Mouse (Mus musculus): ENCODE measurements around the gene Gna13.

Gene Gna13

DNA sequence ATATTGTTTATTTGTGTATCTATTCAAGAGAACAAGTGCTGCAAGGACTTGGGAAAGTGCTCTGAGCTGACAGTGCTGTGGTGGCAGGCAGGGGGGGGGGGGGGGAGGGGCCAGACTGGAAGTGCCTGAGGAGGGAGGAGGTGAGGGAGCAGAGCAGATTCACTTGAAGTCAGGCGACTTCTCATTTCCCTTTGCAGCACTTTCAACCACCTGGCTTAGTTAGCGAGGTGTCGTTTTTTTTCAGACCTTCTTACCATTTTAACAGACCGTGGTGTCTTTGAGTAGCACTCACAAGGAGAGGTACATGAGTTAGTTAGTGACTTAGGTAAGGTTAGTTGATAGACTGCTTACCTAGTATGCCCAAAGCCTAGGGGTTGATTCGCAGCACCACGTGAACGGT lies 12.8 kb downstream of the Gna13 start:
- no peak for DNase-seq (ENCODE audit: low spot score)

DNA sequence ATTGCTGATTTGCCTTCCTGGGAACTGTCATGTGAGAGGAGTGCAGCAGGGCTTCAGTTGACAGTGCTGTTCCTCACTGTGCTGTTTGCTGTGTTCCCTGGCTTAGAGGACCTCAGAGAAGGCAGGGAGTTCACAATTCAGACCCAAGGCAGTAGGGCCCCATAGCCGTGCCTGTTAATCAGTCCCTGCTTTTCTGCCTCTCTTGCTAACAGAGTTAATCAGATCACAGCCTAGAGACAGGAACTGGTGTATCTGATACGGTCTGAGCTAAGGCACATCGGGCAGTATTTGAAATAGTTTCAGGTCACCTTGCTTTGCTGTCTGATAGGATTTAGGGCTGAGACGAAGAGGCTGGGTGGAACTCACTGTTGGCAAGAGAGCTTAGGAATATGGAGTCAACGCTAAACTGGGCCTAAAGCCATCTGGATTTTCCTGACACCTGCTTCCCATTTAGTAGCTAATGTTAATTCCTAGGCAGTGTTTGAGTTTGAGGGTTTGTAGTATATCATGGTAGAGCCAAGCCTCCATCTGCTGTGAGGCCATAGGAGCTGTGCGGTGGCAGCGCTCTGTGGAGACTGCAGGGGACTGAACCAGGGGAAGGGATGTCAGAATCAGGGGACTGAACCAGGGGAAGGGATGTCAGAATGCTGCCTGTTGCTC lies 14.0 kb downstream of the Gna13 start:
- no peak for DNase-seq (ENCODE audit: low spot score)

DNA sequence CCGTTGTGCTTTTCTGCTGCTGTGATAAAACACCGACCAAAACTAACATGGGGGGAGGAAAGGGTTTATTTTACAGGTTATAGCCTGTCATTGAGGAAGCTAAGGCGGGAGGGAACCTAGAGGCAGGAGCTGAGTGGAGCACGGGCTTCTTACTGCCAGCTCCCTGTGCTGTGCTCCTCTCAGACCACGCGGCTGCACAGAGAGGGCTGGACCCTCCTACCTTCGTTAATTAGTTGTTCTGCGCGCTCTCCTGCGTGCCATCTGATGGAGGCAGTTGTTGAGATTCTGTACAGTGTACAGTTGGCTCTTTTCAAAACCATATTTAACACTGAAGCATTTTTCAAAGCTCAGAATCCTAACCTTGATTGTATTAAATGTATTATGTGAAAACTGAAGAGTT lies 14.8 kb downstream of the Gna13 start:
- DNase-seq (ENCODE audit: low spot score): no peak

DNA sequence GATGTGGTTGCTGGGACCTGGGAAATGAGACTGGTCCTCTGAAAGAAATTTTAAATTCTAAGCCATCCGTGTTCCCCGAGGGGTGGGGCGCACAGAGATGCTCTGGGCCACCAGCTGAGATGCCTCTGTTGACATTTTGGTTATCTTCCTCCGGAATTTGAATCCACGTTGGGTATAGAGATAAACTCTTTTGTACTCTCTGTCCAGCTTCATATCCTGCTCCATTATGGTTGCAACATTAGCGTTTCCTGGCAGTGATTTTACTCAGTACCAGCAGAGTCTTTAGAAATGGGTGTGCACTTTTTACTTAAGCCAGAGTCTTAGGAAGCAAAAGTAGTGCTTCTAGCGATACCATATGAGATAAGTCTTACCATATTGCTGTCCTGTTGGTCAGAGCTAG lies 15.4 kb downstream of the Gna13 start:
- no peak for DNase-seq (ENCODE audit: low spot score)

DNA sequence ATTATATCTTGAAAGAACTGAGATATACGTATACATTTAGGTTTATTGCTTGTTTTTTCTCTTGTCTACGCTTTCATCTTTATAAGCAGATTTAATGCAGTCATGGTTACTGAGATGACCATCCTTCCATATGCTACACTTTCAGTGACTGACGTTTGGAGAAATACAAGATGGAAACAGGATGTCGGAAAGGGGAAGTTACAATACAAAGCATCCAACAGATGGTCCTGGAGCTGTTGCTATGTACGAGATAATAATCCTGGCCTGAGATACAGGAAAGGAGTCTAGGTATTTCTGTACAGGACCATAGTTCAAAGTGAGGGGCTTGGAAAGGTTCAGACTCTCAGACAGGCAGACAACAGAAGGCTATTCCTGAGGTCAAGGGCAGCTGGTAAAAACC lies 18.0 kb downstream of the Gna13 start:
- no peak for DNase-seq (ENCODE audit: low spot score)

DNA sequence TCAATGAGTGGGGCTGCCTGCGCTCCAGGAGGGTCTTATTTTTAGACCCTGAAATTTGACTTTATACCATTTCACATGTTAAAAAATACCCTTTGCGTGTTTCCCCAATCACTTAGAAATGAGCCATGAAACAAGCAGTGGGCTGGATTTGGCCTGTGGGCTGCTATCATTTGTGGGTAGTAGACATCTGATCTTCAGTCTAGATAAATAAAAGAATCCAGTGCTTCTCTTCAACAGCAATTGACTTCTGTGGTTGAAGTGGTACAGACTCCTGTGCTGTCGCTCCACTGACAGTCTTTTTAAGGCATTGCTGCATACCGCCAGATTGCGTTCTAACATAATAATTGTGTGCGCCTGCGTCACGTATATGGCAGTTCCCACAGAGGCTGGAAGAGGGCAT lies 22.7 kb downstream of the Gna13 start:
- no peak for DNase-seq (ENCODE audit: low spot score)

DNA sequence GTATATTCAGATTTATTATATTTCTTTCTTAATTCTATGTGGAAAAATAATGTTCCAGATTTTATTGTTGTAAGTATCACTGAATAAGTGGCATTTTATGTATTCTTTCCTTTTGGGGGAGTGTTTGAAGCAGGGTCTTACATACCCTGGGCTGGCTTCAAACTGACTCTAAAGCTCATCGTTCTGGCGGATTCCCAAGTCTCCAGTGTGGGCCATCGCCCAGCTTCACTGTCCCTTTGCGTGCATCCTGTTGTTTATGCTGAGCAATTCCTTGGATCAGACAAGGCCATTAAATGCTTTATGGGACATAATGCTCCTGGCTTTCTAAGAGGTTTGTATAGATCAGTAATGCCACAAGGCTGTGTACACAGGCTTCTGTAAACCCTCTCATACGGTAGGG lies 26.4 kb downstream of the Gna13 start:
- no peak for DNase-seq (ENCODE audit: low spot score)

DNA sequence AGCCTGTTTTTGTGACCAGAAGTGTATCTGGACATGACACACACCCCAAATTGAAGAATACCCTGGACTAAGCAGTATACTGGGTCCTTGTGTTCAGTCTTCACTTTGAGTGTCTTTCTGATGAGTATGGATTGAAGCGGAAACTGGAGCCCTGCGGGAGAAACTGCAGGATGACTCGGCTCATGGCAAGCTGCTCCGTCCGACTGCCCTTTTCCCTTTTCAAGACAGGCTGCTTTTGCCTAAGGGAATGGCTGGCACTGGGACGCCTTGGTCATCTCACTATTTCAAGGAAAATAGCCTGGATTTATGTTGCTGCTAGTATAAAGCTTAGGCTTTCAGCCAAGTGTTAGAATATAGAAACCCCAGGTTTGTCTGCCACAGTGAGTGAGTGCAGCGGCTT lies 28.6 kb downstream of the Gna13 start:
- DNase-seq (ENCODE audit: low spot score): no peak

DNA sequence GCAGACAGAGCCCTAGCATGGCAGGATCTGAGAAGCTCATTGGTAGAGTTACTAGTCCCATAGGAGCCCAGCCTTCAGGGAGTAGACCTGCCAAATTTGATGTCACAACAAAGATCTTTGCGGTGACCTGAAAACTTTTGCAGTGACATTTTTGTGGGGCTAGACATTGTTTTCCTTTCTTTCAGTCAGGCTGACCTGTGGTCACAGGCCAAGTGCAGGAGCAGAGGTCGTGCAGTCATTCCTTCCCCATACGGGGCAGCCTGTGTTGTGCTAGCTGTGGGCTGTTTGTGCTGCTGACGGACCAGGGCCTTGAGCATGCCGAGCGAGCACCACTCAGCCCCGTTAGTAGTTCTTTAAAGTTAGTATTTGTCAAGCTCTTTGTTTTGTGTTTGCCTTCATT lies 29.1 kb downstream of the Gna13 start:
- no peak for DNase-seq (ENCODE audit: low spot score)

DNA sequence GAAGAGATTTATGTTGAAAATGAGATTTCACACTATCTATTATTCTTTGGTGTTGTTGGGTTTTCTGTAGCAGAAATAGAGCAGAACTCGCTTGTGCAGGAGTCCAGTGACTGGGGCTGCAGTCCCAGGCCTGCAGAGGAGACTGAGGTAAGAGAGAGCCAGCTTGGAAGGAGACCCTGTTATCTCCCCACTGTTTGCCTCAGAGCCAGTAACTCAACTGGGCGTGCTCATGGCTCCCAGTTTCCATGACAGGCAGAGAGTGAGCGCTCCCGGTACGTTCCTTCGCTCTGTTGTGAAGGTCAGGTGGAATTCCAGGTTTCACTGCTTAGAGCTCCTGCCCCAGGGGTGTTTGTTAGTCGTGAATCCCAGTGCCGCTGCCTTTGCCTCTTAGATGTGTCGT lies 30.0 kb downstream of the Gna13 start:
- DNase-seq (ENCODE audit: low spot score): no peak

DNA sequence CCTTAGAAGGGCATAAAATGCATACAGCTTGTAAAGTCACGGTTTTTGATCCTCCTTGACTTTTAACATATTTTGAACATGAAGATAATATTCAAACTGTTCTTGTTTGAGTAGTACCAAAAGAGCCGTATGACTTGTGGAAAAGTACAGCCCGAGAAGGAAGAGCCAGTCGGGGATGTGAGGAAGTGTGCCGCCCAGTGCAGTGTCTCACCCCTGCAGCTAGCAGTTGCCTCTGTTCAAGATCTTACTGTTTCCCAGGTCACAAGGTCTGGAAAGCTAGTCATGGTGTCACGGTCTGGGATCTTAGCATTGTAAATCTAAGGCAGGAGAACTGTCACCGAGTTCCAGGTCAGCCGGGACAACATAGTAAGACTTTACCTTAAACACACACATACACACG lies 32.1 kb downstream of the Gna13 start:
- DNase-seq (ENCODE audit: low spot score): no peak

DNA sequence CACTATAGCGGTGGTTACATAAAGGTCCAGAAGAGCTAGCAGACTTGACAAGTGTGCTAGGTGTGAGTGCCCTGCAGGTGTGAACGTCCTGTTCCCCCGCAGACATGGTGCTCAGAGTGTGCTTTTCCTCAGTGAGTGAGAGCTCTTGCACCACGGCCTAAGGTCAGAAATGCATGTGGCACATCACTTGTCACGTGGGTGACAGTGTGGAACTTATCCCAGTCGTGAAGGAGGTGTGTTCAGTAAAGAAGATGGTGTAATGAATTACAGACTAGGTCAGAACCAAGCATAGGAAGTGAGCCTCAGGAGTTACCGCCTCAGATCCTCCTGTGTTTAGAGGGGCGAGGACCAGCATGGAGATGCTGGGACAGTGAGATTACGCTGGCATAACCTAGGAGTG lies 32.7 kb downstream of the Gna13 start:
- DNase-seq (ENCODE audit: low spot score): no peak

DNA sequence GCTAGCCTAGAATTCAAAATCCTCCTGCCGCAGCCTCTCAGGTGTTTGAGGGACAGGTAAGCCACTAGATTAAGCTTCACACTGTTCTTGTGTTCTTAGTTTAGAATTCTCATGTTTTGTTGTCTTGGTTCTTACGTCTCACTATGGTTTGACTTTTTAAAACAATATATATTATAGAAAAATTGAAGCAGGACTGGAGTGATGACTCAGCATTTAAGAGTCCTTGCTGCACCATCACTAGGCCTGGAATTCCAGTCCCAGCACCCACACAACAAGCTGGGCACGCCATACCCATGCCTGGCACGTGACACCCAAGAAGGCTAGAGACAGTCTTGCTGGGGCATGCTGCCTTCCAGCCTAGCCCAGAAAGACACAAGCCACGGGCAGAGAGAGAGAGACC lies 43.8 kb downstream of the Gna13 start:
- no peak for DNase-seq (ENCODE audit: low spot score)

DNA sequence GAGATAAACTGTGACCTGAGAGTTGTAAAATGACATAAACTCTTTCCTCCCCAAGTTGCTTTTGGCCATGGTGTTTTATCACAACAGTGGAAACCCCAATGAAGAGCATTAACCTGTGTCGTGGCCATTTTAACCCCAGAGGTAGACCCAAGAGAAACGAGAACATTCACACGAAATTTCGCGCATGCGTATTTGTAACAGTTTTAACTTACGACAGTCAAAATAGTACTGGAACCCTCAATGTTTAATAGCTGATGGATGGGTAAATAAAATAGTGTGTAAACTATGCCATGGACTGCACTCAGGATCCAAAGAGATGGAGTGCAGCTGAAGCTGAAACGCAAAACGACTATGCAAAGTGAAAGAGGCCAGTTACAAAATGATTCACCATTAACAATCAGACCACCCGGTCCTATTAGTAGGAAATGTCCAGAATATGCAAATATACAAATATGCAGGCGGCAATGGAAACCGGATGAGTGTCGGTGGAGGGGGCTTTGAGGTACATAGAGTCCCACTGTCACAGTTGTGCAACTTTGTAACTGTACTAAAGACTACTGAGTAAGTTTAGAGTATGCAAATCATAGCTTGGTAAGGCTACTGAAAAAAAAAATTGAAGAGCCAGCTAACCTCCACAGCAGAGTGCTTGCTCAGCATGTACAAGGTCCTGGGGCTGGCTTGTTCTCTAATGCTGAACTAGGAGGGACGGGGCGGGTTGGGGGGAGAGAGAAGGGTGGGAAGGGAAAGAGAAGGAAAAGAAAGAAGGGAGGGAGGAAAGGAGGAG lies 47.8 kb downstream of the Gna13 start:
- no peak for DNase-seq (ENCODE audit: low spot score)

DNA sequence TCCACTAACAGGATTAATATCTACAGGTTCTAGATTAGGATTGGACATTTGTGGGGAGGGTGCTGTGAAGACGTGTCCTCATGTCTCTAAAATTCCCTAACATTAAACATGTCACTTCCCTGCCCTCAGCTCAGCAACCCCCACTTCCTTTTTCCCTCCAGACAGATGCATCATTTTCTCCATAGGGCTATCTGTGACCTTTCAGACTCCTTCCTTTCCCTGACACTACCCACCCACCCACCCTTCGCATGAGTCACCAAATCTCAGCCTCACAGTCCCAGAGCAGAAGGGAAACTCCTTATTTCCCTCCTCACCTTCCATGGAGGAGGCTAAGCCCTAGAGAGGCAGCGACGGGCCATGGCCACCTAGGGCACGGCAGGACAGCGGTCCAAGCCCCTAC lies 51.0 kb downstream of the Gna13 start, which contains the start of gene 9930022D16Rik:
TSS of gene 9930022D16Rik (plus strand) at position 301 of the 400 bp plus-strand sequence.
- DNase-seq (ENCODE audit: low spot score): no peak

DNA sequence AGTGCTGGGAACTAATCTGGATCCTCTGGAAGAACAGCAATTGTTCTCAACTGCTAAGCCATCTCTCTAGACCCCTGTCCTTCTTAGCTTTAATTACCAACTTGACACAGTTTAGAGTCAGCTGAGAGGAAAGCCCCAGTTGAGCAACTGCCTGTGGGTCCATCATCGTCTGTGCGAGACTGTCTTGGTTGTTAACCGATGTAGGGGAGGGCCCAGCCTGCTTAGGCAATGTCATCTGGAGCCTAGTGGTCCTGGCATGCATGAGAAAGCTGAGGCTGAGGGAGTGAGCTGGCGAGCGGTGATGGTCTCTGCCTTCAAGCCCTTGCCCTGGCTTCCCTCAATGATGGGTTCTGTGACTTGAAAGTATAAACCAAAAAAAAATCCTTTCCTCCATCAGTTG lies 52.2 kb downstream of the Gna13 start:
- DNase-seq (ENCODE audit: low spot score): no peak

DNA sequence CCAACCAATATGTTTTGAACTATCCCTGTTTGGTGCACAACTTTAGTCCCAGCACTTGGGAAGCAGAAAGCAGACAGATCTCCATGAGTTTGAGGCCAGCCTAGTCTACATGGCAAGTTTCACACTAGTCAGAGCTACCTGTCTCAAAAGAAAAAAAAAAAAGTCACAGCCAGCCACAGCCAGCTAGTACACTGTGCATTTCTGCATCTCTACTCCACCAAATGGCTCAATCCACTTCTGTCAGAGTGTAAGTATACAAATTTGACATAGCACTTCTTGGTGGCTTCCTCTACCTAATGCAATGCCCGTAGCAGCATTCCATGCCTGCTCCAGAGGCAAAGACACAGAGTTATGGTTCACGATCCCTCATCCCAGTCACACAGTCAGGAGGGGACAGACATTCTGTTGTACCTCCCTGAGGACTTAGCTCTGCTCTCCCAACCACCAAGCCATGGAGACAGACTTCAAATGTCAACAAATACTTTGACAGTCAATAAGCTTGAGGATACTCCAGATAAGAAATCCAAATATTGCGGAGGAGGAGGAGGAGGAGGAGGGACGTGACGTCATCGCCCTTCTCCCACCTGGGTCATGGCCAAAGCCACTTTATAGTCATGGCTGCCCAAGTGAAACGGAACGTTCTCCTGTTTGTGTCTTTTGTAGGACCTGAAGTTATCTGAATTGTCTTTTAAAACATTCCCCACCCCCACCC lies 54.2 kb downstream of the Gna13 start:
- no peak for DNase-seq (ENCODE audit: low spot score)

DNA sequence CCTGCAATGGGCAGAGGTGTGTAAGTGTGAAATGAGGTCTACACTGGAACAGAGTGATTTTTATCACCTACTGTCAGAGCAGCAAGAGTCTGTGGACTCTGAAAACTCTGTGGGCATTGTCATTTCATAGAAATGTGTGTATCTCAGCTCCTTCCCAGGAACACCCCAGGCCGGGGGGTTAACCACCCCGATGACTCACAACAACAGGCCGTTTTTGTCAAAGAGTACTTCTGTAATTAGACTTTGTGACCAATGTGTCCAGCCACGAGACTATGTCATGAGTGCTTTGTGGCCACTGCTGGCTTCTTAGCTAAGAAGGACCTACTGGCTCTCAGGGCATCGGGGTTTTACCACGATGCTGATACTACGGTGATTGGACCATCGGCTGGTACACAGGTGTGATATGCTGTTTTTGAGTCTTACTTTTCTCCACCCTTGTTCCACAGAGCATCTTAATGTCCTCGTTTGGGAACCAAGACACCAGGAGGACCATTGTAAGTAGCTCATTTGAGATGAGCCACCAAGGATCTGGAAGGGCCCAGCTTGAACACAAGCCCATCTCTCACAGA lies 54.9 kb downstream of the Gna13 start:
- DNase-seq (ENCODE audit: low spot score): no peak

DNA sequence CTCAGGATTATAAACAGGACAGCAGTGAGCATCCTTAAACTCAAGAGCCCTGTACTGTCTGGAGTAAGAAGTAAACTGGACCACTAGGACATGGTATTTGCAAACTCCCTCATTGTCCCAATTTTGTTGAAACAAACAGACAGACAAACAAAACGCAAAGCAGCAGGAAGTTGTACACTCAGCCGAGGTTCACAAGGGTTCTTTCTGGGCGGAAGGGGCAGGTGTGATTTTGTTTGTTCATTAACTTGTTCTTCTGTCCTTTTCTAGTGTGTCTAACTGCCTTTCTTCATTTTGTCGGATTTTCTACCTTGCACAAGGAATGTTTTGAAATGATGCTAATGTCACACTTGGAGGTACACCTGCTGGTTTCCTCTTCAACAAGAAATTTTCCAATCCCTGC lies 56.8 kb downstream of the Gna13 start:
- no peak for DNase-seq (ENCODE audit: low spot score)

DNA sequence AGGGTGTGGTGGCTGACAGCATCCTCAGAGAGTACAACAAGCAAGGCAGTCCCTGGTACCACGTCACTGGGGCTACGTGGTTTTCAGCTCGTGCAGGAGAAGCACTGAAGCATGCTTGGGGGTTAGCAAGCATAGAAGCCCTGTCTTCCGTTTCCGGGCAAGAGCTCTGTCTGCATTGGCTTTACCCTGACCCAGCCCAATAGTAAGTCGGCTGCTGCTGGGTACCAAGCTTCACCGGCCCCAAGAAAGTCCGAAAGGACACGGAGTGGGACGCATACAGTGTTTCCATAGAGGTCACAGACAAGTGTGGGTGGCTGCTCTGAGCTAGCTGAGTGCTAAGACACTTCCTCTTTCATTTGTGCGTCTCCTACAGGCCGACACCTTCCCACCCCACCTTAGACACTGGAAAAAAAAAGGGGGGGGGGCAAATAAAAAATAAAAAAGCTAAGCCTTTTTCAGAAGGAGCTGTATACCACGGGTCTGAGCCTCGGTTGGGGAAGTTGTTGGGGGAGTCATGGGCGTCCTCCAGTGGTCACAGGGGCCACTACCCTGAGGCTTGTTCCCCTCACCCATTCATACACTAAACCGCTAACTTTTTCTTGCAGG lies 57.4 kb downstream of the Gna13 start:
- DNase-seq (ENCODE audit: low spot score): no peak

DNA sequence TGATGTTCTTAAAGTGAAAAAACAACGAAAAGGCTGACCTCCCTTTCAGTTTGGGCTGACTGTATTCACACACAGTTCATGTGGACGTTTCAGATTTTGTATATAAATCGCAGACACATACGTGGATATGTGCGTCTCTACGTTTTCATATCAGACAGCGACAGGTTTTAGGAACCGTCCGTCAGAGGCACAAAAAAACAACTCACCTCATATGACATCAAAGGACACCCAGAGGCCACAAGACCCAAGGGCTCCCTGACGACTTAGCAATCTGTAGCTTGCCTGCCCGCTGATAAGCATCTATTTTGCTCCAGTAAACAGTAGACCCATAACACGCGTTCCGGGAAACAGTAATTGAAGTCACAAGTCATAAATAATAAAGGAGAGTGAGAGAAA lies 57.9 kb downstream of the Gna13 start:
- no peak for DNase-seq (ENCODE audit: low spot score)

DNA sequence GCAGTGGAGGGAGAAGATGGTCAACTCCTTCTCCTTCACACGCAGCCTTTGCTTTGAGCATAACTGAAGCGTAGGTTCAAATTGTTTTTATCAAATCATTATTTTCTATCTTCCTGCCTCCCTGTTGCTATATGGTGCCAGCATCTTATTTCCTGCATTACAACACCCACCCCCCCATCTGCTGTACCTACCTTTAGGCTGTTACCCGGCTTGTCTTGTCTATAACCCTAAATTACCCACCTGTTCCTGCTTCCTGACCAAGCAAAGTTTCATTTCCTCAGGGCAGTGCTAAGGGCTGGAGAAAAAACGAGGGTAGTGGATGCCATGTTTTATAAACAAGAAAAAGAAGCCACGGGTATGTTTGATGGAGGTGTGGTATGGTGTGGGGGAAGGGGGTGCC lies 58.6 kb downstream of the Gna13 start:
- no peak for DNase-seq (ENCODE audit: low spot score)

DNA sequence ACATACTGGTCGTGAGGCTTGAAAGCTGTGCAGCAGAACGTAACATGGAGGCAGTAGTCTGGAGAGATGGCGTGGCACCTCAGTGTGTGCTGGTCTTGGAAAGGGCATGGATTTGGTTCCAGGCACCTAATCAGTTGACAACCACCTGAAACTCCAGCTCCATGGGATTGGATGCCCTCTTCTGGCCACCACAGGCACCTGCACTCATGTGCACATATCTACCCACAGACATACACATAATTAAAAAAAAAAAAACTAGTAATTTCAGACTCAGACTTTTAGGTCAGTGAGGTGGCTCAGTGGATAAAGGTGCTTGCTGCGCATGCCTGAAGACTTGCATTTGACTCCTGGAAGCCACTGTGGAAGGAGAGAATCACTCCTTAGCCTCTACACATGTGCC lies 59.6 kb downstream of the Gna13 start:
- no peak for DNase-seq (ENCODE audit: low spot score)

Measured in left cerebral cortex, adult 11 months (tissue).